Mouse (Mus musculus): Measurements from ENCODE around the gene AF366264. TPM values are rescaled to one million over a fixed set of nuclear protein-coding genes. Genes with fewer than 3 reads are reported as not detected.

The AF366264 gene
- polyA plus RNA-seq, 1 experiment from 2014 or later = not detected

GRCm38 (mm10) chr8:13785250-13785763 lies 52.9 kb downstream of the AF366264 start, which contains the start of gene Upf3a:
TSS of gene Upf3a (plus strand) at chr8:13785615.
- ATAC-seq = peak; percentile 95
- H3K36me3 ChIP-seq (ENCODE audit: control insufficient read depth, insufficient read depth, low read length) = peaks cover 22% of the 10 kb centered on the region
- no peaks in the 10 kb centered on the region for H3K9me3 ChIP-seq (replicated peaks; ENCODE audit: control insufficient read depth, low read length, poor library complexity, severe bottlenecking)
- 0% methylated on average over 37 of the region's 47 CpGs for WGBS
- peak within 1 kb of the TSS; percentile 73 for H3K4me3 ChIP-seq (ENCODE audit: low read depth, low read length)
- H3K9ac ChIP-seq (ENCODE audit: low read depth, low read length) = peak within 1 kb of the TSS; percentile 98
- peak within 1 kb of the TSS; percentile 88 for H3K4me2 ChIP-seq (ENCODE audit: low read length)
- peaks cover 9% of the 10 kb centered on the region for H3K4me1 ChIP-seq (ENCODE audit: control insufficient read depth, insufficient read depth, low read length)
- H3K27me3 ChIP-seq (ENCODE audit: control insufficient read depth, insufficient read depth, low read depth, low read length) = no peaks in the 10 kb centered on the region
- H3K27ac ChIP-seq (ENCODE audit: low read length) = peak within 1 kb of the TSS; percentile 99

Other genes with a start within 250 kb of the AF366264 start
- 29.3 and 33.2 TPM in 2 replicates for gene Rasa3, start 160.8 kb downstream of the AF366264 start, polyA plus RNA-seq (2015; fragmentation: Nextera tagmentation; extraction: Ambion mirVana)
- 1.4 and 1.9 TPM in 2 replicates for gene Cfap97d2, start 132.5 kb downstream of the AF366264 start, polyA plus RNA-seq (2015; fragmentation: Nextera tagmentation; extraction: Ambion mirVana)
- gene Cdc16, start 80.7 kb downstream of the AF366264 start, polyA plus RNA-seq (2015; fragmentation: Nextera tagmentation; extraction: Ambion mirVana) = 145 and 156 TPM in 2 replicates
- gene Upf3a, start 52.8 kb downstream of the AF366264 start, polyA plus RNA-seq (2015; fragmentation: Nextera tagmentation; extraction: Ambion mirVana) = 38.9 and 41.3 TPM in 2 replicates
- 54.9 and 56.3 TPM in 2 replicates for gene Champ1, start 31.3 kb upstream of the AF366264 start, polyA plus RNA-seq (2015; fragmentation: Nextera tagmentation; extraction: Ambion mirVana)
- 145 and 155 TPM in 2 replicates for gene Coprs, start 51.9 kb upstream of the AF366264 start, polyA plus RNA-seq (2015; fragmentation: Nextera tagmentation; extraction: Ambion mirVana)

Measured in midbrain, embryonic 16.5 days (tissue).